Mouse (Mus musculus): ENCODE measurements around the gene Adcy2. TPM values are rescaled to one million over a fixed set of nuclear protein-coding genes. Genes with fewer than 3 reads are reported as not detected.

The Adcy2 gene
- polyA plus RNA-seq, 1 experiment from 2014 or later, result 12.2 TPM

DNA sequence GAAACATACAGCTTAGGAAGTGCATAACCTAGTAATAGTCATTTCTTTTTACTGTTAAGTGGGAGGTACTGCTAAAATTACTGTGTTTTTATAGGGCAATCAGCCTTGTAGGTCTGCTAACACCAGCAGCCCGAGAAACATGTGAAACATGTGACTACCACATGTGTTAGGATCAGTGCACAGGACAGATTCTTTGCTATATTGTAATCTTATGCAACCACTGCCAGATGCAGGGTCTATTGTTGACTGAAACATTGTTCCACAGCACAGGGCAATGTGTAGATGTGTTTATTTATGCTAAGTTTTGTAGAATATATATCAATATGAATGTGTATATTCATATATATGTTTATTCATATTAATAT is 67.1 kb downstream of the Adcy2 start:
- Histone ChIP-seq H3K4me2 (ENCODE audit: low read depth, low read length) (peak overlapping the region; percentile 12; the same call in 1 of the 2 replicates), H3K36me3 (ENCODE audit: control insufficient read depth, insufficient read depth, low read length) (no peaks in the 10 kb centered on the region), H3K9me3 (ENCODE audit: control insufficient read depth, low read length) (no peaks in the 10 kb centered on the region), H3K9ac (ENCODE audit: low read length) (no peak overlapping the region), H3K27me3 (ENCODE audit: control insufficient read depth, insufficient read depth, low read depth, low read length) (no peaks in the 10 kb centered on the region), H3K4me1 (replicated peaks; ENCODE audit: control insufficient read depth, insufficient read depth, low read length) (peaks cover 13% of the 10 kb centered on the region; the same call in 1 of the 2 replicates), H3K4me3 (ENCODE audit: low read length) (no peak overlapping the region), H3K27ac (ENCODE audit: low read length) (peak overlapping the region; percentile 77)
- WGBS, result 21% methylated on average over 1 of the region's 1 CpGs
- ATAC-seq (ENCODE audit: low read depth), result peak; percentile 57

GRCm38 (mm10) chr13:68931602-68932282 is 67.6 kb downstream of the Adcy2 start:
- 44% methylated on average over 8 of the region's 8 CpGs for WGBS
- H3K27ac ChIP-seq (ENCODE audit: low read length), result peak overlapping the region; percentile 80
- ATAC-seq (ENCODE audit: low read depth), result peak; percentile 90

DNA sequence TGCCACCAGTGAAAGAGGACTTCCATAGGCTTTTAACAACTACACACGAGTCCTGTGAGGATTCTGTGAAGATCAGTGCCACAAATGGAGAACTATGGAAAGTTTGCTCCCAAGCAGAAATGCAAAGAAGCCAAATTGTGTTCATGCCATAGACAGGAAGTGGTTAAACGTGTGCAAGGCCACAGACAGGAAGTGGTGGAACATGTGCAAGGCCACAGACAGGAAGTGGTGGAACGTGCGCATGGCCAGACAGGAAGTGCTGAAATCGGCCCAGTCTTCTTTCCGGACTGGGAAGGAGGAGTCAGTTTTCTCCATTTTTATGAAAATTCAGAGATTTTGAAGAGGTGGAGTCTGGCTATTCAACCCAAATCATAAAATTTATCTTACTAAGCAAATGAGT is 70.9 kb downstream of the Adcy2 start:
- H3K4me1 ChIP-seq (replicated peaks; ENCODE audit: control insufficient read depth, insufficient read depth, low read length), result peaks cover 13% of the 10 kb centered on the region; the same call in 1 of the 2 replicates
- no peak for ATAC-seq (ENCODE audit: low read depth)

More at GRCm38 (mm10) chr13:68931602-68932282, 67.6 kb downstream of the Adcy2 start:
- Histone ChIP-seq H3K27me3 (ENCODE audit: control insufficient read depth, insufficient read depth, low read depth, low read length) (no peaks in the 10 kb centered on the region), H3K9ac (ENCODE audit: low read length) (no peak overlapping the region), H3K36me3 (ENCODE audit: control insufficient read depth, insufficient read depth, low read length) (no peaks in the 10 kb centered on the region), H3K4me1 (replicated peaks; ENCODE audit: control insufficient read depth, insufficient read depth, low read length) (peaks cover 13% of the 10 kb centered on the region; the same call in 1 of the 2 replicates), H3K4me3 (ENCODE audit: low read length) (no peak overlapping the region), H3K4me2 (ENCODE audit: low read depth, low read length) (peak overlapping the region; percentile 12; the same call in 1 of the 2 replicates), H3K9me3 (ENCODE audit: control insufficient read depth, low read length) (no peaks in the 10 kb centered on the region)

DNA sequence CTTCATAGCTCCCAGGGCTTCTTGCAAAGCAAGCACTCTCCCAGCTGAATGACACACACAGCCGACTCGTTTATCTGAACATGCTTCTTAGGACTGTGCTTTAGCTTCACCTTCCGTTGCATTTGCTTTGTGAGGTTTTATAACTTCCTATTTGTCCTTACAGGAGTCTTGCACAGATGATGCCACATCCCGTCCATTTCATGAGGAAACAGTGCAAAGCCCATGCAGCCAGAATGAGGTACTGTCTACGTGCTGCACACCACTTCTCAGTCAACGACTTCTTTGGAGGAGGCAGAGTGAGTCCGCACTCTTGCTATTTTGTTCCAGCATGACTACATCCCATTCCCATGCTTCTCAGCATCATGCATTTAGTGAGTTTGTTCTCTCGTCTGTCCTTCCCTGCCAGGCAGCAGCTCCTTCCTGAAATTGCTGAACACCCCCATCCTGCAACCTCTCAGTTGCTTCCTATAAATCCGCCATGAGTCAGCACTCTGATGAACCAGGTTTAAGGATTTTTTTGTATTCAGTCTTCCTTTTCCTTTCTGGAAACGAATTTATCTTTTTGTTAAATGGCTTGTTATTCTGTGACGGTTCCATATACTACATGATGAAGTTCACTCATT is 85.6 kb downstream of the Adcy2 start:
- Histone ChIP-seq H3K4me1 (replicated peaks; ENCODE audit: control insufficient read depth, insufficient read depth, low read length) (no peaks in the 10 kb centered on the region), H3K4me3 (ENCODE audit: low read length) (no peak overlapping the region), H3K36me3 (ENCODE audit: control insufficient read depth, insufficient read depth, low read length) (no peaks in the 10 kb centered on the region), H3K4me2 (ENCODE audit: low read depth, low read length) (no peak overlapping the region), H3K27ac (ENCODE audit: low read length) (no peak overlapping the region), H3K27me3 (ENCODE audit: control insufficient read depth, insufficient read depth, low read depth, low read length) (no peaks in the 10 kb centered on the region), H3K9ac (ENCODE audit: low read length) (no peak overlapping the region), H3K9me3 (ENCODE audit: control insufficient read depth, low read length) (no peaks in the 10 kb centered on the region)
- 68% methylated on average over 11 of the region's 11 CpGs for WGBS
- no peak for ATAC-seq (ENCODE audit: low read depth)

More for the DNA sequence above, 70.9 kb downstream of the Adcy2 start:
- no peak overlapping the region for H3K4me3 ChIP-seq (ENCODE audit: low read length)
- H3K9ac ChIP-seq (ENCODE audit: low read length), result no peak overlapping the region
- H3K27ac ChIP-seq (ENCODE audit: low read length), result no peak overlapping the region
- H3K27me3 ChIP-seq (ENCODE audit: control insufficient read depth, insufficient read depth, low read depth, low read length), result no peaks in the 10 kb centered on the region
- H3K4me2 ChIP-seq (ENCODE audit: low read depth, low read length), result no peak overlapping the region
- 70% methylated on average over 6 of the region's 6 CpGs for WGBS
- H3K36me3 ChIP-seq (ENCODE audit: control insufficient read depth, insufficient read depth, low read length), result no peaks in the 10 kb centered on the region
- peaks cover 5% of the 10 kb centered on the region; the same call in 1 of the 2 replicates for H3K9me3 ChIP-seq (ENCODE audit: control insufficient read depth, low read length)

GRCm38 (mm10) chr13:68906667-68907066 is 92.7 kb downstream of the Adcy2 start:
- Histone ChIP-seq H3K4me3 (ENCODE audit: low read length) (no peak overlapping the region), H3K27me3 (ENCODE audit: control insufficient read depth, insufficient read depth, low read depth, low read length) (no peaks in the 10 kb centered on the region), H3K4me1 (replicated peaks; ENCODE audit: control insufficient read depth, insufficient read depth, low read length) (no peaks in the 10 kb centered on the region), H3K9me3 (ENCODE audit: control insufficient read depth, low read length) (no peaks in the 10 kb centered on the region), H3K27ac (ENCODE audit: low read length) (no peak overlapping the region), H3K4me2 (ENCODE audit: low read depth, low read length) (no peak overlapping the region), H3K36me3 (ENCODE audit: control insufficient read depth, insufficient read depth, low read length) (no peaks in the 10 kb centered on the region), H3K9ac (ENCODE audit: low read length) (no peak overlapping the region)
- ATAC-seq (ENCODE audit: low read depth), result no peak
- 58% methylated on average over 1 of the region's 1 CpGs for WGBS

GRCm38 (mm10) chr13:68902708-68903107 is 96.6 kb downstream of the Adcy2 start:
- H3K9ac ChIP-seq (ENCODE audit: low read length), result no peak overlapping the region
- no peaks in the 10 kb centered on the region for H3K4me1 ChIP-seq (replicated peaks; ENCODE audit: control insufficient read depth, insufficient read depth, low read length)
- WGBS, result 87% methylated on average over 1 of the region's 1 CpGs
- ATAC-seq (ENCODE audit: low read depth), result no peak
- no peak overlapping the region for H3K4me2 ChIP-seq (ENCODE audit: low read depth, low read length)
- no peak overlapping the region for H3K27ac ChIP-seq (ENCODE audit: low read length)
- H3K9me3 ChIP-seq (ENCODE audit: control insufficient read depth, low read length), result no peaks in the 10 kb centered on the region
- H3K4me3 ChIP-seq (ENCODE audit: low read length), result no peak overlapping the region
- no peaks in the 10 kb centered on the region for H3K27me3 ChIP-seq (ENCODE audit: control insufficient read depth, insufficient read depth, low read depth, low read length)
- no peaks in the 10 kb centered on the region for H3K36me3 ChIP-seq (ENCODE audit: control insufficient read depth, insufficient read depth, low read length)

- Histone ChIP-seq H3K4me2 (ENCODE audit: low read depth, low read length) (no peak overlapping the region), H3K4me3 (ENCODE audit: low read length) (no peak overlapping the region), H3K27me3 (ENCODE audit: control insufficient read depth, insufficient read depth, low read depth, low read length) (no peaks in the 10 kb centered on the region), H3K27ac (ENCODE audit: low read length) (peak overlapping the region; percentile 77), H3K9me3 (ENCODE audit: control insufficient read depth, low read length) (no peaks in the 10 kb centered on the region), H3K4me1 (replicated peaks; ENCODE audit: control insufficient read depth, insufficient read depth, low read length) (peaks cover 12% of the 10 kb centered on the region), H3K36me3 (ENCODE audit: control insufficient read depth, insufficient read depth, low read length) (no peaks in the 10 kb centered on the region), H3K9ac (ENCODE audit: low read length) (no peak overlapping the region)
- WGBS, result 43% methylated on average over 9 of the region's 9 CpGs
- peak; percentile 87 for ATAC-seq (ENCODE audit: low read depth)
Observed at GRCm38 (mm10) chr13:68889929-68890593, 109.3 kb downstream of the Adcy2 start.

- H3K27ac ChIP-seq (ENCODE audit: low read length), result no peak overlapping the region
- H3K36me3 ChIP-seq (ENCODE audit: control insufficient read depth, insufficient read depth, low read length), result no peaks in the 10 kb centered on the region
- no peaks in the 10 kb centered on the region for H3K9me3 ChIP-seq (ENCODE audit: control insufficient read depth, low read length)
- H3K4me1 ChIP-seq (replicated peaks; ENCODE audit: control insufficient read depth, insufficient read depth, low read length), result no peaks in the 10 kb centered on the region
- 82% methylated on average over 6 of the region's 6 CpGs for whole genome bisulfite sequencing
- H3K27me3 ChIP-seq (ENCODE audit: control insufficient read depth, insufficient read depth, low read depth, low read length), result no peaks in the 10 kb centered on the region
- no peak overlapping the region for H3K4me3 ChIP-seq (ENCODE audit: low read length)
- ATAC-seq (ENCODE audit: low read depth), result no peak
- H3K9ac ChIP-seq (ENCODE audit: low read length), result no peak overlapping the region
- no peak overlapping the region for H3K4me2 ChIP-seq (ENCODE audit: low read depth, low read length)
Observed at GRCm38 (mm10) chr13:68868776-68869175, 130.6 kb downstream of the Adcy2 start.

GRCm38 (mm10) chr13:68867940-68868655 is 131.2 kb downstream of the Adcy2 start:
- WGBS, result 58% methylated on average over 1 of the region's 1 CpGs
- Histone ChIP-seq H3K4me3 (ENCODE audit: low read length) (no peak overlapping the region), H3K27me3 (ENCODE audit: control insufficient read depth, insufficient read depth, low read depth, low read length) (no peaks in the 10 kb centered on the region), H3K4me2 (ENCODE audit: low read depth, low read length) (no peak overlapping the region), H3K9me3 (ENCODE audit: control insufficient read depth, low read length) (no peaks in the 10 kb centered on the region), H3K36me3 (ENCODE audit: control insufficient read depth, insufficient read depth, low read length) (no peaks in the 10 kb centered on the region), H3K4me1 (replicated peaks; ENCODE audit: control insufficient read depth, insufficient read depth, low read length) (no peaks in the 10 kb centered on the region), H3K9ac (ENCODE audit: low read length) (no peak overlapping the region), H3K27ac (ENCODE audit: low read length) (no peak overlapping the region)
- ATAC-seq (ENCODE audit: low read depth), result no peak

All from lung, embryonic 16.5 days (tissue).